Mouse (Mus musculus) megakaryocyte, embryonic 14.5 days (primary cell): ENCODE measurements around the gene Sntb2.

ENCODE experiments used
- FLI1 ChIP-seq: IDR thresholded peaks from 2 replicates; pipeline ENCODE4 v1.6.1; 2012; ENCODE audit warnings: low read length, inconsistent platforms, mixed read lengths
- GATA1 ChIP-seq: IDR thresholded peaks from 3 replicates; pipeline ENCODE4 v1.6.1; 2012; ENCODE audit warnings: mixed read lengths, low read length, inconsistent platforms, borderline replicate concordance

- TF ChIP-seq GATA1 (no peak), FLI1 (no peak)
Observed at GRCm38 (mm10) chr8:106971916-106972315, 36.4 kb downstream of the Sntb2 start.
